Mouse (Mus musculus) hematopoietic stem cell, adult 5-6 weeks (primary cell): ENCODE data around the gene Pcsk4. TPM values are rescaled to one million over a fixed set of nuclear protein-coding genes. Genes with fewer than 3 reads are reported as not detected.

Experiments
- total RNA-seq: library from RNA; stranded (forward); fragments of 172-1452, 232-1000 nt; gene quantifications from 2 replicates; pipeline ENCODE4 v1.2.3, GENCODE M21; 2017

Pcsk4 gene
- total RNA-seq, 1 experiment from 2014 or later, result 2.9 TPM

Other genes with a start within 250 kb of the Pcsk4 start
- gene Sbno2, start 223.9 kb downstream of the Pcsk4 start, total RNA-seq, result 26.4 and 32.1 TPM in 2 replicates
- 106 and 153 TPM in 2 replicates for gene Stk11, start 213.7 kb downstream of the Pcsk4 start, total RNA-seq
- gene Atp5d, start 190.9 kb downstream of the Pcsk4 start, total RNA-seq, result 27.9 and 29.8 TPM in 2 replicates
- 2.2 and 2.4 TPM in 2 replicates for gene Cbarp, start 188.7 kb downstream of the Pcsk4 start, total RNA-seq
- 19.4 and 20.2 TPM in 2 replicates for gene Midn, start 181.2 kb downstream of the Pcsk4 start, total RNA-seq
- gene Cirbp, start 163.5 kb downstream of the Pcsk4 start, total RNA-seq, result 93.6 and 143 TPM in 2 replicates
- gene 1600002K03Rik, start 156.6 kb downstream of the Pcsk4 start, total RNA-seq, result 9.1 and 26.2 TPM in 2 replicates
- gene Efna2, start 150.0 kb downstream of the Pcsk4 start, total RNA-seq, result not detected in 2 replicates
- 43.0 and 47.5 TPM in 2 replicates for gene Mum1, start 103.1 kb downstream of the Pcsk4 start, total RNA-seq
- 79.6 and 101 TPM in 2 replicates for gene Ndufs7, start 80.4 kb downstream of the Pcsk4 start, total RNA-seq
- 0.81 and 1.8 TPM in 2 replicates for gene Gamt, start 68.5 kb downstream of the Pcsk4 start, total RNA-seq
- 150 and 329 TPM in 2 replicates for gene Dazap1, start 68.0 kb downstream of the Pcsk4 start, total RNA-seq
- 2,831 and 3,208 TPM in 2 replicates for gene Rps15, start 37.0 kb downstream of the Pcsk4 start, total RNA-seq
- 0.30 and 0.75 TPM in 2 replicates for gene Apc2, start 33.5 kb downstream of the Pcsk4 start, total RNA-seq
- 8.5 and 17.6 TPM in 2 replicates for gene 2310011J03Rik, start 9.0 kb downstream of the Pcsk4 start, total RNA-seq
- 2.1 and 2.9 TPM in 2 replicates for gene Reep6, start 455 bp upstream of the Pcsk4 start, total RNA-seq
- gene Adamtsl5, start 18.9 kb upstream of the Pcsk4 start, total RNA-seq, result 0.25 and 0.40 TPM in 2 replicates
- not detected in 2 replicates for gene Plk5, start 27.0 kb upstream of the Pcsk4 start, total RNA-seq
- gene Mex3d, start 58.2 kb upstream of the Pcsk4 start, total RNA-seq, result 8.8 and 9.9 TPM in 2 replicates
- 40.6 and 89.6 TPM in 2 replicates for gene Mbd3, start 70.1 kb upstream of the Pcsk4 start, total RNA-seq
- 94.4 and 127 TPM in 2 replicates for gene Uqcr11, start 77.3 kb upstream of the Pcsk4 start, total RNA-seq
- 52.6 and 54.4 TPM in 2 replicates for gene Tcf3, start 104.1 kb upstream of the Pcsk4 start, total RNA-seq
- gene Onecut3, start 165.3 kb upstream of the Pcsk4 start, total RNA-seq, result not detected in 2 replicates
- gene Atp8b3, start 209.6 kb upstream of the Pcsk4 start, total RNA-seq, result not detected in 2 replicates
- gene Rexo1, start 232.1 kb upstream of the Pcsk4 start, total RNA-seq, result 13.9 and 19.2 TPM in 2 replicates
- 5.3 and 9.9 TPM in 2 replicates for gene Klf16, start 247.8 kb upstream of the Pcsk4 start, total RNA-seq